Mouse (Mus musculus): ENCODE results near the gene Glul. TPM values are rescaled to one million over a fixed set of nuclear protein-coding genes. Genes with fewer than 3 reads are reported as not detected.

Gene Glul
- polyA plus RNA-seq, 1 experiment from 2014 or later, result 330 TPM

DNA sequence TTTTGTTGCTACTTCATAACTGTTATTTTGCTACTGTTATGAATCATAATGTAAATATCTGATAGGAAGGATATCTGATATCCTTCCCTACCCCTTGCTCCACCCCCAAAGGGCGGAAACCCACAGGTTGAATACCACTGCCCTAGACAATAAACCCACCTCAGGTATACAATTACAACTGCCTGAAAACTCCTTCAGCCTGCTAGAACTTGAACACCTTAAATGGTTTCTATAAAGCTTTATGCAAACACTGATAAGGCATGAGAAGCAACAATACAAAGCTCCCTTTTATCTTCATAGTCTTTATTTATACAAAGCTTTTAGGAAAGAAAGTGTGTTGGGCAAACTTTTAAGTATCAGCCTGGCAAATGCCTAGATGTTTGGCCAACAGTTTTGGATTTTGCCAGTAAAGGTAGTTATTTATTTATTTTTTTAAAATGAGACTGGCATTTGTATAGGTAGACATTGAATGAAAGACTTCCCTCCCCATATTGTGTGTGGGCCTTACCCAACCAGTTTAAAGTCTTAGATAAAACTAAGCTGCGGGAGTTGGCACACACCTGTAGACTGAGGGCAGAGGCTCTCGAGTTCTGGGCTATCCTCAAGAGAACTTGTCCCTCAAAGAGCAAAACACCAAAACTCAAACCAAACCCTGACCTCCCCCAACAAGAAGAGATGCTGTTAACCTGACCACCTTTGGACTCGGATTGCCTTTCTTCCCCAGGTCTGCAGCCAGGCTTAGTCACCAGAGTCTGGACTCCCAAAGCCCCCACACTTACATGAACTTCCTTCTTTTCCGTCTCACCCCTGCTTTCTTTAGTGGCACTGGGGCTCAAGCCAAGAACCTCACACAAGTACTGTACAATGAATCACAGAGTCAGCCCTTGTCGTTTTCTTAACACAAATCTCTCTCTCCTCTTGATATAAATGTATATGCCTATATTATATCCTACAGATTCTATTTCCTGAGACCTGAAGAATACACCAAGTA, 24.9 kb downstream of the Glul start:
- WGBS, result 45% methylated on average over 6 of the region's 6 CpGs
- ATAC-seq (ENCODE audit: low FRiP score, low TSS enrichment), result peak; percentile 86
- DNase-seq (ENCODE audit: low spot score), result peak; percentile 40
- no peaks in the 10 kb centered on the region for H3K4me1 ChIP-seq (replicated peaks; ENCODE audit: control insufficient read depth, insufficient read depth)
- H3K36me3 ChIP-seq (ENCODE audit: control insufficient read depth, insufficient read depth, low read length), result no peaks in the 10 kb centered on the region
- no peak overlapping the region for H3K4me3 ChIP-seq (ENCODE audit: low read depth, low read length)
- H3K27me3 ChIP-seq (ENCODE audit: control insufficient read depth, insufficient read depth, low read length), result no peaks in the 10 kb centered on the region
- no peak overlapping the region for H3K9ac ChIP-seq (ENCODE audit: low read length)
- no peak for TF ChIP-seq CTCF (IDR thresholded peaks at IDR 0.05; ENCODE audit: low read depth)
- peak; percentile 57 for TF ChIP-seq EP300 (optimal IDR thresholded peaks at IDR 0.05)
- H3K4me2 ChIP-seq (replicated peaks; ENCODE audit: low read depth), result no peak overlapping the region
- no peaks in the 10 kb centered on the region for H3K9me3 ChIP-seq (ENCODE audit: control insufficient read depth, low read length)
- H3K27ac ChIP-seq (replicated peaks), result peak overlapping the region; percentile 71

DNA sequence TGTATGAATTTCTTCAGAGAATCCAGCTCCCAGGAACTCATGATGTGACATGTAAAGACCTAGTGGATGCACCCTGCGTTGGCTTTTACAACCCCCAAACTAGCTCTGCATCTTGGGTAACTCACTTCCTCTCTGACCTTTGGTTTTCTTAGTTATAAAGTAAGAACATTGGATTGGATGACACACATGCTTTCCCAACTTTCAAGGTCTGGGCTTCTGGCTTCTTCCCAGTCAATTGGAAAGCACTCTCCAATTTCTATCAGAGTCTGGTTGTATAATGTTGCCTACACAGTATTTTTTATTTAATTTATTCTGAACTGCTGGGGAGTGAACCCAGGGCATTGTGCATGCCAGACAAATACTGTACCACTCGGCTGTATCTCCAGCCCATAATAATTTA, 30.7 kb downstream of the Glul start:
- no peaks in the 10 kb centered on the region for H3K4me1 ChIP-seq (replicated peaks; ENCODE audit: control insufficient read depth, insufficient read depth)
- no peaks in the 10 kb centered on the region for H3K9me3 ChIP-seq (ENCODE audit: control insufficient read depth, low read length)
- H3K4me3 ChIP-seq (ENCODE audit: low read depth, low read length), result no peak overlapping the region
- WGBS, result 79% methylated on average over 2 of the region's 2 CpGs
- ATAC-seq (ENCODE audit: low FRiP score, low TSS enrichment) (no peak), DNase-seq (ENCODE audit: low spot score) (no peak)
- no peaks in the 10 kb centered on the region for H3K36me3 ChIP-seq (ENCODE audit: control insufficient read depth, insufficient read depth, low read length)
- H3K9ac ChIP-seq (ENCODE audit: low read length), result no peak overlapping the region
- no peak overlapping the region for H3K4me2 ChIP-seq (replicated peaks; ENCODE audit: low read depth)
- TF ChIP-seq EP300 (optimal IDR thresholded peaks at IDR 0.05) (no peak), CTCF (IDR thresholded peaks at IDR 0.05; ENCODE audit: low read depth) (no peak)
- no peak overlapping the region for H3K27ac ChIP-seq (replicated peaks)
- H3K27me3 ChIP-seq (ENCODE audit: control insufficient read depth, insufficient read depth, low read length), result no peaks in the 10 kb centered on the region

DNA sequence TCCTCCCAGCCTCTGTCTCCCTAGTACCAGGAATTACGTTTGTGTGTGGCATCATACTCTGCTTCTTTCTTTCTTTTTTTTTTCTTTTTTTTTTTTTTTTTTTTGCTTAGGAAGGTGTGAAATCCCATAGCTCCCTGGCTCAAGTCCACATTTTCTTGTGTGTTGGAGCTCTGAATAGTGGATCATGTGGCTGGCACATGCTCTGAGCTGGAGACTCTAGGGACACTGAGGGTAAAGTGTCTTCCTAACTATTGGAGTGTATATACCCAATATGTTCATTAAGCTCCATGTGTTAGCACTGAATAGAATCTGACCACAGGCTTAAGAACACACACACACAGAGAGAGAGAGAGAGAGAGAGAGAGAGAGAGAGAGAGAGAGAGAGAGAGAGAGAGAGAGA, 34.0 kb downstream of the Glul start:
- WGBS, result 52% methylated on average over 1 of the region's 1 CpGs

DNA sequence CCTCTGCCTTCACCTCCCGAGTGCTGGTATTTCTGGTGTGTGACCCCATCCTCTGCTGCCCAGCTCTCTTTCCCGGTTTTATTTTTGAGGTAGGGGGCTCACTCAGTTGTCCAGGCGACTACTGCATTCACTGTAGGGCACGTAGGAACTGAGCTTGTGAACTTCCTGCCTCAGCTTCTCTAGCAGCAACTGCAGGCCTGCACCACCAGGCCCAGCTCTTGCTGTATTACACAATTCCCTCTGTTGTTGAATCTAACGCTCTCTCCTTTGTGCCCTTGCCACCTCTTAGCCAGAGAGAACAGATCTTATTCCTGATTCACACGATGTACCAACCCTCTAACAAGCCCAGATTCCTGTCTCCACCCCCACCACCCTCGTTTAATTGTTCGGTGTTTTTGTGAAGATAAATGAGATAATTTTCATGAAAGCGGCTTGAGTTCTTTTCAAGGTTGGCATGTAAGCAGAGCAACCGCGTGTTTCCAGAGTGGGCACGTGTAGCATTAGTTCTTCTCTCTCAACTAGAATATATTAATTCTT, 36.2 kb downstream of the Glul start:
- WGBS, result 67% methylated on average over 12 of the region's 12 CpGs

More for the DNA sequence above, 34.0 kb downstream of the Glul start:
- DNase-seq (ENCODE audit: low spot score) (no peak), ATAC-seq (ENCODE audit: low FRiP score, low TSS enrichment) (no peak)
- Histone ChIP-seq H3K27ac (replicated peaks) (no peak overlapping the region), H3K27me3 (ENCODE audit: control insufficient read depth, insufficient read depth, low read length) (no peaks in the 10 kb centered on the region), H3K4me2 (replicated peaks; ENCODE audit: low read depth) (no peak overlapping the region), H3K4me1 (replicated peaks; ENCODE audit: control insufficient read depth, insufficient read depth) (no peaks in the 10 kb centered on the region), H3K36me3 (ENCODE audit: control insufficient read depth, insufficient read depth, low read length) (no peaks in the 10 kb centered on the region), H3K4me3 (ENCODE audit: low read depth, low read length) (no peak overlapping the region), H3K9me3 (ENCODE audit: control insufficient read depth, low read length) (no peaks in the 10 kb centered on the region), H3K9ac (ENCODE audit: low read length) (no peak overlapping the region)
- TF ChIP-seq EP300 (optimal IDR thresholded peaks at IDR 0.05) (no peak), CTCF (IDR thresholded peaks at IDR 0.05; ENCODE audit: low read depth) (no peak)

DNA sequence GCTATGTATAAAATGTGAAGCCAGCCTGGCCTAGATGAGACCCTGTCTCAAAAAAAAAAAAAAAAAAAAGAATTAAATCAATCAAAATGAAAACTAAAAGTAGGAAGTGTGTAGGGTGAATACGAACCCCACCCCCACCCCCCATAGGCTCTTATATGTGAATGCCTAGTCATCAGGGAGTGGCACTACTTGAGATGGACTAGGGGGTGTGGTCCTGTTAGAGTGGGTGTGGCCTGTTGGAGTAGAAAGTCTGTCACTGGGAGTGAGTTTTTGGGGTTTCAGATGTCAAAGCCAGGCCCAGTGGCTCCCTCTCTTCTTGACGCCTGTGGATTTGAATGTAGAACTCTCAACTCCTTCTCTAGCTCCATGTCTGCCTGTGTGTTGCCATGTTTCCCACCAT, 37.3 kb downstream of the Glul start:
- Histone ChIP-seq H3K4me2 (replicated peaks; ENCODE audit: low read depth) (no peak overlapping the region), H3K27me3 (ENCODE audit: control insufficient read depth, insufficient read depth, low read length) (no peaks in the 10 kb centered on the region), H3K36me3 (ENCODE audit: control insufficient read depth, insufficient read depth, low read length) (no peaks in the 10 kb centered on the region), H3K4me3 (ENCODE audit: low read depth, low read length) (no peak overlapping the region), H3K9ac (ENCODE audit: low read length) (no peak overlapping the region), H3K9me3 (ENCODE audit: control insufficient read depth, low read length) (no peaks in the 10 kb centered on the region), H3K27ac (replicated peaks) (no peak overlapping the region), H3K4me1 (replicated peaks; ENCODE audit: control insufficient read depth, insufficient read depth) (no peaks in the 10 kb centered on the region)
- DNase-seq (ENCODE audit: low spot score) (no peak), ATAC-seq (ENCODE audit: low FRiP score, low TSS enrichment) (no peak)
- TF ChIP-seq CTCF (IDR thresholded peaks at IDR 0.05; ENCODE audit: low read depth) (no peak), EP300 (optimal IDR thresholded peaks at IDR 0.05) (no peak)
- WGBS, result 96% methylated on average over 2 of the region's 2 CpGs

More for the DNA sequence above, 36.2 kb downstream of the Glul start:
- Histone ChIP-seq H3K4me1 (replicated peaks; ENCODE audit: control insufficient read depth, insufficient read depth) (no peaks in the 10 kb centered on the region), H3K27me3 (ENCODE audit: control insufficient read depth, insufficient read depth, low read length) (no peaks in the 10 kb centered on the region), H3K4me3 (ENCODE audit: low read depth, low read length) (no peak overlapping the region), H3K9ac (ENCODE audit: low read length) (no peak overlapping the region), H3K9me3 (ENCODE audit: control insufficient read depth, low read length) (no peaks in the 10 kb centered on the region), H3K36me3 (ENCODE audit: control insufficient read depth, insufficient read depth, low read length) (no peaks in the 10 kb centered on the region), H3K4me2 (replicated peaks; ENCODE audit: low read depth) (no peak overlapping the region), H3K27ac (replicated peaks) (no peak overlapping the region; the same call in 1 of the 2 replicates)
- ATAC-seq (ENCODE audit: low FRiP score, low TSS enrichment), result no peak
- TF ChIP-seq EP300 (optimal IDR thresholded peaks at IDR 0.05) (no peak), CTCF (IDR thresholded peaks at IDR 0.05; ENCODE audit: low read depth) (no peak)
- no peak for DNase-seq (ENCODE audit: low spot score)

DNA sequence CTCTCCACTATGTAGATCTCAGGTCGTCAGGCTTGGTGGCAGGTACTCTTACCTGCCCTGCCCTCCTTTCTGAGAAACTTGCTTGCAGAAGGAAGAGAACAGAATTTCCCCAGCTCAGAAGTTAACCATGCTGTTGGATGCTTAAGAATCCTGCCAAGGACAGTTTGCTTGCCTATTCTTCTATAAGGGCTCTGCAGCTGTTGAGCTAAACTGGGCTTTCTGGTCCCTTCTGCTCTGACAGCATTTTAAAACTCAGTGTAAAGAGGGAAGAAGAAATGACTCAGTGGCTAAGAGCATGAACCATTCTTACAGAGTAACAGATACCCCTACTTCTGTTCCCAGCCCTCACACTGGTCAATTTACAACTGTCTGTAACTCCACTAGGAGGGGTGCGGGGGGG, 41.2 kb downstream of the Glul start:
- Histone ChIP-seq H3K9ac (ENCODE audit: low read length) (no peak overlapping the region), H3K4me3 (ENCODE audit: low read depth, low read length) (no peak overlapping the region), H3K36me3 (ENCODE audit: control insufficient read depth, insufficient read depth, low read length) (no peaks in the 10 kb centered on the region), H3K9me3 (ENCODE audit: control insufficient read depth, low read length) (no peaks in the 10 kb centered on the region), H3K27me3 (ENCODE audit: control insufficient read depth, insufficient read depth, low read length) (no peaks in the 10 kb centered on the region), H3K27ac (replicated peaks) (no peak overlapping the region), H3K4me2 (replicated peaks; ENCODE audit: low read depth) (no peak overlapping the region), H3K4me1 (replicated peaks; ENCODE audit: control insufficient read depth, insufficient read depth) (no peaks in the 10 kb centered on the region)
- ATAC-seq (ENCODE audit: low FRiP score, low TSS enrichment), result no peak
- DNase-seq (ENCODE audit: low spot score), result no peak
- no peak for TF ChIP-seq EP300 (optimal IDR thresholded peaks at IDR 0.05)
- no peak for TF ChIP-seq CTCF (IDR thresholded peaks at IDR 0.05; ENCODE audit: low read depth)
- WGBS, result 79% methylated on average over 2 of the region's 2 CpGs

Data from stomach, postnatal 0 days (tissue).